24 mouse cellular contexts compared by ENCODE assay signal in the genomic region with DNA sequence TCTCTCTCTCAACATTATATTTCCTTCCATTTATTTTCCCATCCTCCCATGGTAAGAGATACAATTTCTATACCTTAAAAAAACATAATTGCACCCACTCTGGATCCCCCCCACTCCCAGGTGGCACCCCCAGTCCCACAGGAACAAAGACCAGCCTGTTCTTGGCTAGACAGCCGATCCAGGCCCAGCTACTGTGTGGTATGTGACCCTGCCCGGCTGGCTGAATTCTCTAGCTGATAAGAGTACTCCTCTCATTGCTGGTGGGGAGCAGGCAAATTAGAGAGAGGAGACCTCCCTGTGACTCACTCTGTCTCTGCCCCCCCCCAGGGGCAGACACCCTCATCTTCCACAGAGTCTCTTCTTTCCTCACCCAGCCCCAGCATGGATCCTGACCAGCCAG.
DNase-seq lines count a peak whose midpoint lies in the region; ATAC-seq and TF ChIP-seq lines count a peak whose summit lies in the region.
"Had no signal": no experiment of that assay in that cellular context is flagged by ENCODE, and none has a peak within 500 bp of the region (broad histone marks: within the 10 kb centered on the region; RNA-seq: fewer than 3 reads in every experiment).

No protein-coding gene starts in this region.

- H3K36me3 ChIP-seq in heart, embryonic 13.5 days, result no peaks in the 10 kb centered on the region
- no peaks in the 10 kb centered on the region for H3K36me3 ChIP-seq in lung, embryonic 14.5 days (ENCODE audit: insufficient read depth)
- H3K36me3 ChIP-seq in lung, postnatal 0 days (ENCODE audit: insufficient read depth, low read length), result no peaks in the 10 kb centered on the region
- H3K36me3 ChIP-seq in kidney, embryonic 16.5 days (ENCODE audit: insufficient read depth, low read length), result no peaks in the 10 kb centered on the region
- H3K36me3 ChIP-seq: embryonic facial prominence, embryonic 13.5 days; forebrain, embryonic 12.5 days; forebrain, embryonic 15.5 days; heart, embryonic 15.5 days; hindbrain, embryonic 12.5 days; hindbrain, embryonic 15.5 days had no signal

- H3K9me3 ChIP-seq in heart, embryonic 13.5 days, result peaks cover 5% of the 10 kb centered on the region; the same call in 1 of the 2 replicates
- H3K9me3 ChIP-seq in lung, embryonic 14.5 days (ENCODE audit: low read depth, low read length), result no peaks in the 10 kb centered on the region
- H3K9me3 ChIP-seq in lung, postnatal 0 days (ENCODE audit: low read length), result no peaks in the 10 kb centered on the region
- H3K9me3 ChIP-seq in kidney, embryonic 16.5 days (ENCODE audit: low read length), result no peaks in the 10 kb centered on the region
- H3K9me3 ChIP-seq: embryonic facial prominence, embryonic 13.5 days; forebrain, embryonic 15.5 days; heart, embryonic 15.5 days; hindbrain, embryonic 12.5 days; hindbrain, embryonic 15.5 days had no signal

- peak; percentile 31; the same call in 1 of the 2 replicates for ATAC-seq in heart, embryonic 13.5 days (ENCODE audit: extremely low read depth, insufficient number of reproducible peaks, low FRiP score, low TSS enrichment)
- peak; percentile 73 for ATAC-seq in lung, embryonic 14.5 days (ENCODE audit: insufficient read depth)
- peak; percentile 19; the same call in 1 of the 2 replicates for ATAC-seq in lung, postnatal 0 days
- no peak for ATAC-seq in kidney, embryonic 16.5 days (ENCODE audit: low FRiP score, low TSS enrichment)
- ATAC-seq: CD4-positive, CD25-positive, alpha-beta regulatory T cell, adult 4 months; forebrain, embryonic 15.5 days had no signal

- no peak overlapping the region for H3K27ac ChIP-seq in heart, embryonic 13.5 days (replicated peaks)
- H3K27ac ChIP-seq in lung, embryonic 14.5 days (ENCODE audit: low read depth), result no peak overlapping the region
- no peak overlapping the region for H3K27ac ChIP-seq in lung, postnatal 0 days (ENCODE audit: low read length)
- no peak overlapping the region for H3K27ac ChIP-seq in kidney, embryonic 16.5 days (ENCODE audit: low read length)
- H3K27ac ChIP-seq: forebrain, embryonic 12.5 days; forebrain, embryonic 15.5 days; heart, embryonic 15.5 days; hindbrain, embryonic 12.5 days; hindbrain, embryonic 15.5 days had no signal

- no peak for DNase-seq in heart, adult 11 months
- DNase-seq in lung, embryonic 14.5 days, result peak; percentile 32
- no peak for DNase-seq in lung, postnatal 14 days
- no peak for DNase-seq in lung, postnatal 0 days (ENCODE audit: low spot score)
- DNase-seq in lung, postnatal 4 days, result no peak
- DNase-seq in yolk sac, embryonic 10.5 days (ENCODE audit: low spot score), result peak; percentile 26
- DNase-seq: adrenal gland, adult 2 months; adrenal gland, postnatal 14 days; cerebellum, adult 11 months; cerebellum, adult 2 months; cerebellum, adult 9-11 months; cerebellum, postnatal 25 days; gastrocnemius, postnatal 25 days; heart, postnatal 36 days had no signal

- TF ChIP-seq EP300 in lung, postnatal 0 days (IDR thresholded peaks at IDR 0.05), result no peak

- peaks cover 26% of the 10 kb centered on the region for H3K27me3 ChIP-seq in heart, embryonic 13.5 days (replicated peaks)
- H3K27me3 ChIP-seq in lung, embryonic 14.5 days (ENCODE audit: insufficient read depth, low read length), result no peaks in the 10 kb centered on the region
- no peaks in the 10 kb centered on the region for H3K27me3 ChIP-seq in lung, postnatal 0 days (replicated peaks; ENCODE audit: insufficient read depth, low read length)
- no peaks in the 10 kb centered on the region for H3K27me3 ChIP-seq in kidney, embryonic 16.5 days (ENCODE audit: insufficient read depth, low read length)
- H3K27me3 ChIP-seq: forebrain, embryonic 15.5 days; hindbrain, embryonic 15.5 days had no signal

- TF ChIP-seq CTCF in lung, embryonic 14.5 days (IDR thresholded peaks at IDR 0.05; ENCODE audit: low read depth), result no peak
- TF ChIP-seq CTCF in lung, postnatal 0 days (IDR thresholded peaks at IDR 0.05), result no peak

- H3K4me2 ChIP-seq in heart, embryonic 13.5 days, result no peak overlapping the region
- no peak overlapping the region for H3K4me2 ChIP-seq in lung, embryonic 14.5 days
- no peak overlapping the region for H3K4me2 ChIP-seq in lung, postnatal 0 days (replicated peaks; ENCODE audit: low read depth, low read length)
- H3K4me2 ChIP-seq in kidney, embryonic 16.5 days (replicated peaks; ENCODE audit: low read depth, low read length), result no peak overlapping the region
- H3K4me2 ChIP-seq: embryonic facial prominence, embryonic 13.5 days; forebrain, embryonic 12.5 days; forebrain, embryonic 15.5 days; heart, embryonic 15.5 days; hindbrain, embryonic 12.5 days; hindbrain, embryonic 15.5 days had no signal

- H3K4me3 ChIP-seq in heart, embryonic 13.5 days, result no peak overlapping the region
- no peak overlapping the region for H3K4me3 ChIP-seq in lung, embryonic 14.5 days (ENCODE audit: low read depth, low read length)
- H3K4me3 ChIP-seq in lung, postnatal 0 days (ENCODE audit: low read depth, low read length), result no peak overlapping the region
- no peak overlapping the region for H3K4me3 ChIP-seq in kidney, embryonic 16.5 days (ENCODE audit: low read length)
- H3K4me3 ChIP-seq: embryonic facial prominence, embryonic 13.5 days; erythroblast, embryonic 14.5 days; forebrain, embryonic 12.5 days; forebrain, embryonic 15.5 days; heart, embryonic 15.5 days; hindbrain, embryonic 12.5 days; hindbrain, embryonic 15.5 days had no signal

- 8% methylated on average over 2 of the region's 2 CpGs for WGBS in heart, embryonic 13.5 days
- WGBS in lung, embryonic 14.5 days, result 13% methylated on average over 2 of the region's 2 CpGs
- WGBS in lung, postnatal 0 days, result 11% methylated on average over 2 of the region's 2 CpGs
- WGBS in kidney, embryonic 16.5 days, result 45% methylated on average over 2 of the region's 2 CpGs

- no peak overlapping the region for H3K9ac ChIP-seq in heart, embryonic 13.5 days
- H3K9ac ChIP-seq in lung, embryonic 14.5 days, result no peak overlapping the region
- no peak overlapping the region for H3K9ac ChIP-seq in lung, postnatal 0 days (replicated peaks; ENCODE audit: low read depth)
- no peak overlapping the region for H3K9ac ChIP-seq in kidney, embryonic 16.5 days (replicated peaks; ENCODE audit: low read length)
- H3K9ac ChIP-seq: embryonic facial prominence, embryonic 13.5 days; forebrain, embryonic 12.5 days; forebrain, embryonic 15.5 days; heart, embryonic 15.5 days; hindbrain, embryonic 12.5 days; hindbrain, embryonic 15.5 days had no signal

- H3K4me1 ChIP-seq in heart, embryonic 13.5 days, result peaks cover 23% of the 10 kb centered on the region
- 0 out of 2 replicates have a peak, but pooled peaks cover 3% of the 10 kb centered on the region for H3K4me1 ChIP-seq in lung, embryonic 14.5 days (ENCODE audit: insufficient read depth)
- H3K4me1 ChIP-seq in lung, postnatal 0 days (ENCODE audit: insufficient read depth, low read depth, low read length), result 0 out of 2 replicates have a peak, but pooled peaks cover 4% of the 10 kb centered on the region
- no peaks in the 10 kb centered on the region for H3K4me1 ChIP-seq in kidney, embryonic 16.5 days (ENCODE audit: insufficient read depth, low read length)

Comparison
In these comparisons a context has a peak if more than half of its experiments do, and no peak if none do; other contexts are left out.
1. DNase-seq: peak in lung, embryonic 14.5 days (single experiment) and yolk sac, embryonic 10.5 days (single experiment); none in heart, adult 11 months (single experiment), lung, postnatal 14 days (single experiment), lung, postnatal 0 days (single experiment) and lung, postnatal 4 days (0 of 2).